Mouse (Mus musculus): ENCODE results near the gene Pim1. TPM values are rescaled to one million over a fixed set of nuclear protein-coding genes. Genes with fewer than 3 reads are reported as not detected.
"Not testable (repeated sequence)": the region's sequence is repeated elsewhere in the genome, so short reads cannot be mapped to it uniquely, and the experiment has no call there.

The Pim1 gene
- polyA plus RNA-seq, 1 experiment from 2014 or later: 21.6 TPM

DNA sequence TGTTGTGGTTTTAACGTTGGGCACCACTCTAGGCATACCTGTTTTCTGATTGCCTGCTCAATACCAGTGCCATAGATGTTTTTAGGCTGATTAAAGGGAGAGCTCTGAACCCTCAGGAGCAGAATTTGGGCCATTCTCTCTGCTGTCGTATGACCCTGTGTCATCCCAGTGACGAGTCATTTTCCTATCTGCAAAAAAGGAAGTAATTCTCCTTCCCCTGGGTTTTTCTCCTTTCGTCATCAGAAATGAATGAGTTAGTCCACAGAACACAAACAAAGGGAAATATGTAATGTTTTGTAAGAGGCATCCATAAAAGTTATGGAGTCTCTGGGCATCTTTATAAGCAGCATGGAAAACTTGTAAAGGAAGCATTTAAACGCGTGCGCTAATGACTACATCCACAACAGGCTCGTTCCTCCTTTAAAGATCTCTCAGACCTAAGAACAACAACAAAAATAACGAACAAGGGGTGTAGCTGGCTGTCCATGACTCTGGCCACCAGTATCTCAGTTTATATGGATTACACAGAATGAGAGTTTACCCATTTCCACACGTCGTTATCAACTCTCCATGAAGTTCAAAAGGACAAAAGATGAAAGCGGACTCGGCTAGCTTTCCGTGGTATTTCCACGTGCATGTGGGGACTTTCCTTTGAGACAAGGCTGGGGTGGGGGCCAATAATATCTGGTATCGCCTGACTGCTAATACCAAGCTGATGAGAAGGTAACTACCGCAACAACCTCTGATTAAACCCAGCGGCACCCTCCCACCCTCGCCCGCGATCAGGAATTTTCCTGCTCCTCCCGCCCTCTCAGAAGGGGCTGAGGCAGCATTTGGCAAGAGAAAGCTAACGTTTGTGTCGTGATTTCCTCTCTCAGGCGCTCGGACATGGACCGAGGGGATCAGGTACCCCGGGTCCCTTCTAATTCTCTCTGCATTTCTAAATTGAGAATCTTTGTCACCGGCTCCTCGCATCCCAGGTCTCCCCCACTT is 1.3 kb upstream of the Pim1 start:
- H3K27ac ChIP-seq: peak overlapping the region; percentile 93
- peak overlapping the region; percentile 97 for H3K4me3 ChIP-seq
- H3K4me1 ChIP-seq: peaks cover 18% of the 10 kb centered on the region
- H3K4me2 ChIP-seq: peak overlapping the region; percentile 79
- H3K36me3 ChIP-seq: peaks cover 8% of the 10 kb centered on the region
- 4% methylated on average over 30 of the region's 30 CpGs for WGBS
- no peaks in the 10 kb centered on the region for H3K27me3 ChIP-seq
- H3K9ac ChIP-seq: peak overlapping the region; percentile 59
- no peaks in the 10 kb centered on the region for H3K9me3 ChIP-seq
- no peak for ATAC-seq (ENCODE audit: insufficient number of reproducible peaks, low FRiP score, low TSS enrichment, low read depth)

GRCm38 (mm10) chr17:29489971-29490712 is 411 bp upstream of the Pim1 start:
- Histone ChIP-seq H3K4me1 (peaks cover 23% of the 10 kb centered on the region), H3K9ac (peak overlapping the region; percentile 59), H3K9me3 (no peaks in the 10 kb centered on the region), H3K4me3 (peak overlapping the region; percentile 97), H3K27me3 (no peaks in the 10 kb centered on the region), H3K36me3 (peaks cover 13% of the 10 kb centered on the region), H3K27ac (peak overlapping the region; percentile 93), H3K4me2 (peak overlapping the region; percentile 87)
- peak; percentile 92 for ATAC-seq (ENCODE audit: insufficient number of reproducible peaks, low FRiP score, low TSS enrichment, low read depth)
- under 1% methylated on average over 53 of the region's 68 CpGs for WGBS

DNA sequence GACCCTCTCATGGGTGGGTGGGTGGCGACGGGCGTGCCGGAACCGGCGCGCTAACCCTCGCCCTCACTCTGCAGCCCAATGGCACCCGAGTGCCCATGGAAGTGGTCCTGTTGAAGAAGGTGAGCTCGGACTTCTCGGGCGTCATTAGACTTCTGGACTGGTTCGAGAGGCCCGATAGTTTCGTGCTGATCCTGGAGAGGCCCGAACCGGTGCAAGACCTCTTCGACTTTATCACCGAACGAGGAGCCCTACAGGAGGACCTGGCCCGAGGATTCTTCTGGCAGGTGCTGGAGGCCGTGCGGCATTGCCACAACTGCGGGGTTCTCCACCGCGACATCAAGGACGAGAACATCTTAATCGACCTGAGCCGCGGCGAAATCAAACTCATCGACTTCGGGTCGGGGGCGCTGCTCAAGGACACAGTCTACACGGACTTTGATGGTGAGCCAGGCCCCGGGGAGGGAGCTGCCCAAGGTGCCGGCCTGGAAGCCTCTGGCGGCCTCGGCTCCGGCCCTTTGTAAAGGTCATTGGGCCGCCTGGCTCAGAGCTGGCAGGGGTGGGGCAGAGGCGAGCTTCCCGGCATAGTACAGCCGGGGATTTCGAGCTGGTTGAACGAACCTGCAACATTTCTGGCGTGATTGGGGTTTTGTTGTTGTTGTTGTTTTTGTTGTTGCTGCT is 1.2 kb downstream of the Pim1 start:
- Histone ChIP-seq H3K9me3 (no peaks in the 10 kb centered on the region), H3K27me3 (no peaks in the 10 kb centered on the region), H3K4me2 (peak overlapping the region; percentile 87), H3K9ac (peak overlapping the region; percentile 87), H3K27ac (peak overlapping the region; percentile 90), H3K36me3 (peaks cover 13% of the 10 kb centered on the region), H3K4me3 (peak overlapping the region; percentile 97), H3K4me1 (peaks cover 23% of the 10 kb centered on the region)
- WGBS: under 1% methylated on average over 48 of the region's 48 CpGs
- no peak for ATAC-seq (ENCODE audit: insufficient number of reproducible peaks, low FRiP score, low TSS enrichment, low read depth)

DNA sequence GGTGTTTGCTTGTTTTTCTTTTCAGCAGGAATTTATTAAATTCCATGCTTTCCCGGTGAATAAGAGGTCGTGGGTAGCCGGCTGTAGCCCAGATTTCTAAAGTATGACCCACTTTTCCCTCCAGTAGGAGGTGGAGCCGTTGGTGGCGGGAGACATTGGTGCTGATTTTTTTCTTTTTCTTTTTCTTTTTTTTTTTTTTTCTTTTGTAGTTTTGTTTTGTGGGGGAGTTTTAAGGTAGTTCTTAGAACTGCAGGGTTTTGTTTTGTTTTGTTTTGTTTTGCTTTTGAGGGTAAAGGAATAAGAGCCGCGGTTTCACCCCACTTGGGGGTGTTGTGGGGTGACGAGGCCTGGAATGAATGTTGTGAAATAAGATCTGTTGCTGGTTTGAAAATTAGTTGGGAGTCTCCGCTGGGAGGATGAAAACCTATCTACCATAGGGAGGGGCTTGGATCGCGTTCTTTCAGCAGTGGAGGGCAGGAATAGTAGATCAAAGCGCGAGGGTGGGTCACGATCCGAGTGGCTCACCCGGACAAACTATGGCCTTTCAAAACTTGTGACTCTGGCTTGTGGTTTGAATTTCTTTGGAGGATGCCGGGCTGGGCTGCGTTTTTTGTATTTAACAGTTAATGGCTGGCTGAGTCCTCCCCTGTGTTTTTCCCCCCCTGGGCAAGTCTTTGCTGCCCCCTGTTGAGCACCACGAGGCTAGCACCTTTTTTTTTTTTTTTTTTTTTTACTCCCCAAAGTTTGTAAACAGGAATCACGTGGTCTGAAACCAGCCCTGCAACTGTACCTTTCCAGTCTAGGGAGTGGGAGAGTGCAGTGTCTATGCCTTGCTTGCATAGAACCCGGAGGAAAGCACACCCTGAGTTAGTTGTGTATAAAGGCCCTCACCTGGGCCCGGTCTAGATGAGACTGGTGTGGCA is 2.0 kb downstream of the Pim1 start:
- Histone ChIP-seq H3K27ac (peak overlapping the region; percentile 90), H3K4me1 (peaks cover 23% of the 10 kb centered on the region), H3K4me2 (peak overlapping the region; percentile 87), H3K36me3 (peaks cover 13% of the 10 kb centered on the region), H3K9me3 (no peaks in the 10 kb centered on the region), H3K27me3 (no peaks in the 10 kb centered on the region), H3K9ac (peak overlapping the region; percentile 87), H3K4me3 (peak overlapping the region; percentile 97)
- ATAC-seq (ENCODE audit: insufficient number of reproducible peaks, low FRiP score, low TSS enrichment, low read depth): no peak
- 1% methylated on average over 22 of the region's 22 CpGs for WGBS

- Histone ChIP-seq H3K9ac (peak overlapping the region; percentile 14; the same call in 1 of the 2 replicates), H3K27ac (peak overlapping the region; percentile 90), H3K4me3 (peak overlapping the region; percentile 97; the same call in 1 of the 2 replicates), H3K4me1 (peaks cover 25% of the 10 kb centered on the region), H3K4me2 (peak overlapping the region; percentile 87; the same call in 1 of the 2 replicates), H3K27me3 (no peaks in the 10 kb centered on the region), H3K36me3 (peaks cover 13% of the 10 kb centered on the region), H3K9me3 (no peaks in the 10 kb centered on the region)
- 73% methylated on average over 11 of the region's 11 CpGs for WGBS
- ATAC-seq (ENCODE audit: insufficient number of reproducible peaks, low FRiP score, low TSS enrichment, low read depth): no peak
Observed at GRCm38 (mm10) chr17:29493461-29493980, 3.0 kb downstream of the Pim1 start.

DNA sequence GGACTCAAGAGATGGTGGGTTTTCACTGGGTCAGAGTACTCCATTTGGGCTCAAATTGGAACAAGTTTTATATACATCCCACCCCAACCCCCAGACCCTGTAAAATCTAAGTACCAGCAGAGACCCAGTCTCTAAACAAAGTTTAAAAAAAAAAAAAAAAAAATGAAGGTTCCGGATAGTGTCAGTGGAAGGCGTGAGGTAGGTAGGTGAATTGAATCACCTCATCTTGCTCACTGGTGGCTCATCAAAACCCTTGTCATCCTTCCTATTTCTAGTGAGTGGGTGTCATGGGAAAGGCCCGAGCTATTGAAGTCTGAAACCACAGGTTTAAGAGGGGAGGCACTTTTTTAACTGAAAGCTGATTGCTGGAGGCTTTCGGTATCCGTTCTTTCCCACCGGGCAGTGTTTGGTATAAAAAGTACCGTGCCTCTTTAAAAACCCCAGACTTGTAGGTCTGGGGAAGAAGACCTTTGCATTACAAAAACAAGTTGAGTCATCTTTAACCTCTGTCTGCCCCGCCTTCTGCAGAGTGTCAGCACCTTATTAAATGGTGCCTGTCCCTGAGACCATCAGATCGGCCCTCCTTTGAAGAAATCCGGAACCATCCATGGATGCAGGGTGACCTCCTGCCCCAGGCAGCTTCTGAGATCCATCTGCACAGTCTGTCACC is 3.6 kb downstream of the Pim1 start:
- Histone ChIP-seq H3K27ac (no peak overlapping the region), H3K27me3 (no peaks in the 10 kb centered on the region), H3K36me3 (peaks cover 13% of the 10 kb centered on the region), H3K9me3 (no peaks in the 10 kb centered on the region), H3K4me1 (peaks cover 25% of the 10 kb centered on the region), H3K4me2 (no peak overlapping the region), H3K4me3 (no peak overlapping the region), H3K9ac (no peak overlapping the region)
- no peak for ATAC-seq (ENCODE audit: insufficient number of reproducible peaks, low FRiP score, low TSS enrichment, low read depth)
- 72% methylated on average over 10 of the region's 10 CpGs for WGBS

DNA sequence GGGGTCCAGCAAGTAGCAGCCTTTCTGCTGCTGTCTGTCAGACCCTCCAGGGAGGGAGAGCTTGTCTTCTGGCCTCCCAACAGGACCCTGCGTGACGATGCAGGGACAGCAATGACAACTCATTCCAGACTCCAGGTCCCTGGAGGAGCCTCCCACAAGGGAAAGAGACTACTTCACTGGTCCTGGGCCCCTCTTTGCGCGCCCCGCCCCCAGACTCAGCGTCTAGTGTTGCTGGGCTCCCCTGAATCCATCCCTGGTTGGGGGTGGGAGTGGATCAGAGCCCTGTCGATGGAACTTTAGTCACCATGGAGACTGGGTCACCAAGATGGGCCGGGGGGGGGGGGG is 4.2 kb downstream of the Pim1 start:
- no peaks in the 10 kb centered on the region for H3K27me3 ChIP-seq
- 66% methylated on average over 8 of the region's 8 CpGs for WGBS
- H3K4me1 ChIP-seq: peaks cover 23% of the 10 kb centered on the region
- no peak overlapping the region for H3K9ac ChIP-seq
- no peak overlapping the region for H3K4me3 ChIP-seq
- no peak for ATAC-seq (ENCODE audit: insufficient number of reproducible peaks, low FRiP score, low TSS enrichment, low read depth)
- peaks cover 13% of the 10 kb centered on the region for H3K36me3 ChIP-seq
- no peak overlapping the region for H3K4me2 ChIP-seq
- H3K9me3 ChIP-seq: no peaks in the 10 kb centered on the region
- no peak overlapping the region for H3K27ac ChIP-seq

DNA sequence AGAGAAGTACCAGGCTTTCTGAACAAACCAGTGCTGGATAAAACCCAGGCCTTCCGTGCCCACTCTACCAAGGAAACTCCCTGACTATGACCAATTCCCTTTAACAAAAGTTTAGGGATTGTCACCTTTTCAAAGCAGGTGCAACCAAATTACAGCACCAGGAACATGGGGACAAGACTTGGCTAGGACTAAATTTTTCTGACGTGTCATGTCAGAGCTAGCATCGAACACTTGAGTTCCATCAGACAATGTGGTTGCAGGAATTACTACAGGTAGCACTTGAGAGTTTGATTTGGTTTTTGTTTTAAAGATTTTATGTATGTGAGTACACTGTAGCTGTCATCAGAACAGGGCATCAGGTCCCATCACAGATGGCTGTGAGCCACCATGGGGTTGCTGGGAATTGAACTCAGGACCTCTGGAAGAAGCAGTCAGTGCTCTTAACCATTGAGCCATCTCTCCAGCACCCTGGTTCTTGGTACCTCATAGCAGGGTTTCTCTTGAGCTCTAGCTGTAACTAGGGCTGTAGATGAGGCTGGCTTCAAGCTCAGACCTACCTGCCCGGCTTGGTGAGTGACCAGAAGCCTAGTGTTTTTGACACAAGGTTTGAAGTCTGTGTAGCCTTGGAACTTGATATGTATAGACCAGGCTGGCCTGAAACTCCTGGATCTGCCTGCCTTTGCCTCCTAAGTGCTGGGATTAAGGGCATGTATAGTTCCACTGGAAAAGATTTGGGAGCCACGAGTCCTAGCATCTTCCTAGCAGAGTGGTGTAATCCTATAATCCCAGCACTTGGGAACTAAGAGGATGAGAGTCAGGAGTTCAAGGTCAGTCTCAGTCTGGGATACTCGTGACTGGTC is 5.9 kb downstream of the Pim1 start:
- Histone ChIP-seq H3K27me3 (no peaks in the 10 kb centered on the region), H3K4me1 (peaks cover 23% of the 10 kb centered on the region), H3K36me3 (peaks cover 13% of the 10 kb centered on the region), H3K9ac (no peak overlapping the region), H3K9me3 (no peaks in the 10 kb centered on the region), H3K4me3 (no peak overlapping the region), H3K4me2 (no peak overlapping the region), H3K27ac (no peak overlapping the region)
- 78% methylated on average over 6 of the region's 6 CpGs for WGBS
- no peak for ATAC-seq (ENCODE audit: insufficient number of reproducible peaks, low FRiP score, low TSS enrichment, low read depth)

GRCm38 (mm10) chr17:29497071-29497354 is 6.5 kb downstream of the Pim1 start:
- no peak for ATAC-seq (ENCODE audit: insufficient number of reproducible peaks, low FRiP score, low TSS enrichment, low read depth)
- H3K27me3 ChIP-seq: no peaks in the 10 kb centered on the region
- H3K4me1 ChIP-seq: peaks cover 18% of the 10 kb centered on the region
- no peak overlapping the region for H3K27ac ChIP-seq
- H3K9ac ChIP-seq: no peak overlapping the region
- H3K9me3 ChIP-seq: no peaks in the 10 kb centered on the region
- no peak overlapping the region for H3K4me3 ChIP-seq
- H3K4me2 ChIP-seq: no peak overlapping the region
- WGBS: 91% methylated on average over 3 of the region's 3 CpGs
- H3K36me3 ChIP-seq: peaks cover 13% of the 10 kb centered on the region

DNA sequence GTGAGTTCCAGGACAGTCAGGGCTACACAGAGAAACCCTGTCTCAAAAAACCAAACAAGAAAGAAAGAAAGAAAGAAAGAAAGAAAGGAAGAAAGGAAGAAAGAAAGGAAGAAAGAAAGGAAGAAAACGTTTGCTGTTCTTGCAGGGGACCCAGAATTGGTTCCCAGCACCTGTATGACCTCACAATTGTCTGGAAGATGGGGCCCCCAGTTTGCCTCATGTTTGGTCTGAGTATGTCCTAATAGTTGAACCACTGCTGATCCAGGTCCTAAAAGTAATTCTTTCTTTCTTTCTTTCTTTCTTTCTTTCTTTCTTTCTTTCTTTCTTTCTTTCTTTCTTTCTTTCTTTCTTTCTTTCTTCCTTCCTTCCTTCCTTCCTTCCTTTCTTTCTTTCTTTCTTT is 6.9 kb downstream of the Pim1 start:
- not testable (repeated sequence) for H3K9me3 ChIP-seq; H3K4me2 ChIP-seq; H3K27me3 ChIP-seq; H3K4me3 ChIP-seq; H3K9ac ChIP-seq; ATAC-seq (ENCODE audit: insufficient number of reproducible peaks, low FRiP score, low TSS enrichment, low read depth); H3K27ac ChIP-seq
- peaks cover 18% of the 10 kb centered on the region for H3K4me1 ChIP-seq
- WGBS: 70% methylated on average over 1 of the region's 1 CpGs
- H3K36me3 ChIP-seq: peaks cover 13% of the 10 kb centered on the region
